In the genomic region with DNA sequence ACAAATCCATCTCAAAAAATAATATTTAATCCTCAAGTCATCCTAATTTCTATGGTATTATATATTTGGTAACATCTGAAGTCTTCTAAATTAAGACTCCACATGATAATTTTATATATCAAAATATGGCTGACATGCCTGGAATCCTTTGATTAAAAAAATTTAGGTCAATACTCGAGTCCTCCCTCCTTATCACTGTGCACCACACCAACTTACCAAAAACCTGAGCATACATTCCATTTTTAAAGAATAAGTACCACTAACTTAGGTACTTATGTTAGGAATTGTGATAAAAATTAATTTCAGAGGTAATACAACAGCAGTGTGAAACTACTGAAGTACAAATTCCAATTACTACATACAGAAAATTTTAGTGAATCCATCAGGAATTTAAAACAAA, we compare ENCODE assay signal across 31 mouse cellular contexts. TPM values are rescaled to one million over a fixed set of nuclear protein-coding genes. Genes with fewer than 3 reads are reported as not detected.
A peak's percentile ranks its signal among the peaks of the same experiment; 100 is the strongest.
DNase-seq lines count a peak whose midpoint lies in the region; ATAC-seq and TF ChIP-seq lines count a peak whose summit lies in the region.
"Had no signal": no experiment of that assay in that cellular context is flagged by ENCODE, and none has a peak within 500 bp of the region (broad histone marks: within the 10 kb centered on the region; RNA-seq: fewer than 3 reads in every experiment).

No protein-coding gene starts in this region.

- H3K27me3 ChIP-seq in liver, embryonic 12.5 days (replicated peaks): no peaks in the 10 kb centered on the region
- no peaks in the 10 kb centered on the region for H3K27me3 ChIP-seq in liver, postnatal 0 days (ENCODE audit: insufficient read depth, low read length)
- H3K27me3 ChIP-seq: embryonic facial prominence, embryonic 13.5 days; forebrain, embryonic 13.5 days; heart, embryonic 13.5 days; hindbrain, embryonic 15.5 days; limb, embryonic 15.5 days; lung, embryonic 15.5 days; megakaryocyte, embryonic 14.5 days; midbrain, embryonic 13.5 days had no signal

- peaks cover 68% of the 10 kb centered on the region for H3K4me1 ChIP-seq in liver, embryonic 12.5 days
- peaks cover 35% of the 10 kb centered on the region for H3K4me1 ChIP-seq in liver, postnatal 0 days (ENCODE audit: insufficient read depth)
- H3K4me1 ChIP-seq: hindbrain, embryonic 10.5 days; hindbrain, embryonic 15.5 days; limb, embryonic 10.5 days; midbrain, embryonic 13.5 days had no signal

- TF ChIP-seq EP300 in liver, postnatal 0 days (IDR thresholded peaks at IDR 0.05; ENCODE audit: low read depth): peak; percentile 98

- H3K27ac ChIP-seq in liver, embryonic 12.5 days: no peak overlapping the region
- H3K27ac ChIP-seq in liver, postnatal 0 days (ENCODE audit: low read depth): no peak overlapping the region
- H3K27ac ChIP-seq: embryonic facial prominence, embryonic 13.5 days; forebrain, embryonic 13.5 days; heart, embryonic 13.5 days; hindbrain, embryonic 10.5 days; hindbrain, embryonic 15.5 days; kidney, postnatal 0 days; limb, embryonic 10.5 days; limb, embryonic 15.5 days; lung, embryonic 15.5 days; midbrain, embryonic 13.5 days had no signal

- intact Hi-C loops in heart, postnatal 14 days (cut with DNase I): no loop called here

- H3K9me3 ChIP-seq in liver, embryonic 12.5 days (replicated peaks): no peaks in the 10 kb centered on the region
- no peaks in the 10 kb centered on the region for H3K9me3 ChIP-seq in liver, postnatal 0 days (ENCODE audit: low read length)
- H3K9me3 ChIP-seq: embryonic facial prominence, embryonic 13.5 days; forebrain, embryonic 13.5 days; heart, embryonic 13.5 days; hindbrain, embryonic 10.5 days; hindbrain, embryonic 15.5 days; limb, embryonic 10.5 days; limb, embryonic 15.5 days; lung, embryonic 15.5 days; megakaryocyte, embryonic 14.5 days; midbrain, embryonic 13.5 days had no signal

- ATAC-seq in erythroblast, adult 5-6 weeks (replicated peaks; ENCODE audit: low FRiP score, poor library complexity, severe bottlenecking): peak; percentile 87
- peak; percentile 85 for ATAC-seq in liver, embryonic 12.5 days
- ATAC-seq in liver, postnatal 0 days: peak; percentile 93
- ATAC-seq: forebrain, embryonic 13.5 days; inflammation-experienced regulatory T-cells, adult 6 months; midbrain, embryonic 13.5 days had no signal

- TF ChIP-seq CTCF in liver, postnatal 0 days (IDR thresholded peaks at IDR 0.05; ENCODE audit: low read depth): no peak

- peak; percentile 15 for DNase-seq in MEL-GATA-1-ER (ENCODE audit: extremely low read depth, low read depth)
- DNase-seq in liver, postnatal 0 days: no peak
- DNase-seq in heart, adult 11 months: no peak
- no peak for DNase-seq in adrenal gland, adult 18-20 months (ENCODE audit: low spot score in 2 of 2)
- no peak for DNase-seq in heart, postnatal 14 days
- no peak for DNase-seq in urinary bladder, postnatal 14 days (ENCODE audit: low spot score)
- DNase-seq: adrenal gland, adult 2 months; cerebellum, adult 11-12 months; cerebellum, adult 9-11 months; heart, postnatal 10 days; kidney, adult 2 months; kidney, postnatal 4 days; layer of hippocampus, postnatal 36 days; lung, postnatal 36 days; retina, postnatal 1 day; right cerebral cortex, postnatal 14 days; thymus, postnatal 14 days had no signal

- WGBS in liver, embryonic 12.5 days (ENCODE audit: insufficient replicate concordance): 30% methylated on average over 1 of the region's 1 CpGs
- 53% methylated on average over 1 of the region's 1 CpGs for WGBS in liver, postnatal 0 days (ENCODE audit: insufficient replicate concordance)

- no peak overlapping the region for H3K9ac ChIP-seq in liver, embryonic 12.5 days
- H3K9ac ChIP-seq in liver, postnatal 0 days (replicated peaks): no peak overlapping the region
- H3K9ac ChIP-seq: embryonic facial prominence, embryonic 13.5 days; forebrain, embryonic 13.5 days; heart, embryonic 13.5 days; hindbrain, embryonic 15.5 days; limb, embryonic 15.5 days; lung, embryonic 15.5 days; midbrain, embryonic 13.5 days had no signal

- no peak overlapping the region for H3K4me3 ChIP-seq in liver, embryonic 12.5 days
- H3K4me3 ChIP-seq in liver, postnatal 0 days (ENCODE audit: low read depth, low read length): no peak overlapping the region
- H3K4me3 ChIP-seq: embryonic facial prominence, embryonic 13.5 days; forebrain, embryonic 13.5 days; heart, embryonic 13.5 days; hindbrain, embryonic 10.5 days; hindbrain, embryonic 15.5 days; limb, embryonic 10.5 days; limb, embryonic 15.5 days; lung, embryonic 15.5 days; megakaryocyte, embryonic 14.5 days; midbrain, embryonic 13.5 days had no signal

- 0 out of 2 replicates have a peak overlapping the region, but pooled peaks have one; percentile 34 for H3K4me2 ChIP-seq in liver, embryonic 12.5 days
- no peak overlapping the region for H3K4me2 ChIP-seq in liver, postnatal 0 days (ENCODE audit: low read depth, low read length)
- H3K4me2 ChIP-seq: embryonic facial prominence, embryonic 13.5 days; forebrain, embryonic 13.5 days; heart, embryonic 13.5 days; hindbrain, embryonic 15.5 days; limb, embryonic 15.5 days; lung, embryonic 15.5 days; midbrain, embryonic 13.5 days had no signal

- H3K36me3 ChIP-seq in liver, embryonic 12.5 days: peaks cover under 1% of the 10 kb centered on the region; the same call in 1 of the 2 replicates
- H3K36me3 ChIP-seq in liver, postnatal 0 days (replicated peaks; ENCODE audit: insufficient read depth, low read length): no peaks in the 10 kb centered on the region
- H3K36me3 ChIP-seq: embryonic facial prominence, embryonic 13.5 days; heart, embryonic 13.5 days; hindbrain, embryonic 10.5 days; hindbrain, embryonic 15.5 days; limb, embryonic 10.5 days; limb, embryonic 15.5 days; lung, embryonic 15.5 days; midbrain, embryonic 13.5 days had no signal

RNA-seq across cellular contexts. Expression of a gene that starts 27.5 kb away (rescaled TPM):
- total RNA-seq in erythroblast, adult 5-6 weeks (2015; ENCODE audit: low replicate concordance): 1,533 and 1,561 TPM in 2 replicates
- 1,721 and 1,769 TPM in 2 replicates for total RNA-seq in erythroblast, adult 5-6 weeks (2017; ENCODE audit: low replicate concordance)
- polyA plus RNA-seq in liver, embryonic 12.5 days (2016; fragmentation: Nextera tagmentation; extraction: Ambion mirVana): 31.3 and 36.5 TPM in 2 replicates
- polyA plus RNA-seq in liver, postnatal 0 days (2015; fragmentation: Nextera tagmentation; extraction: Ambion mirVana): 26.6 and 27.5 TPM in 2 replicates
- 100 to 1,000 TPM; 164 to 170 TPM for total RNA-seq in adrenal gland, adult 18-20 months (2021)
- 100 to 1,000 TPM; 303 to 324 TPM for total RNA-seq in heart, postnatal 14 days (2021)

Comparison
In these comparisons a context has a peak if more than half of its experiments do, and no peak if none do; other contexts are left out.
1. RNA of a gene that starts 27.5 kb away (total RNA-seq): 1,533 to 1,769 TPM in erythroblast, adult 5-6 weeks; 303 to 324 TPM in heart, postnatal 14 days and 164 to 170 TPM in adrenal gland, adult 18-20 months; every median in the first group is over 4 times any median in the second.
2. Peak in every context shown above with its lines, with median percentiles within 50 percentile points of each other: ATAC-seq.